Mouse (Mus musculus) regulatory T cell (primary cell): ENCODE results near the gene Kank2.

Source experiments
- in situ Hi-C: fragments of 300-600 bp; cut with MboI, MseI; formaldehyde crosslinking; loops from one replicate; pipeline ENCODE4 v1.15.1; 2025; ENCODE audit warnings: high pct_unique_total_duplicates

The Kank2 gene

DNA sequence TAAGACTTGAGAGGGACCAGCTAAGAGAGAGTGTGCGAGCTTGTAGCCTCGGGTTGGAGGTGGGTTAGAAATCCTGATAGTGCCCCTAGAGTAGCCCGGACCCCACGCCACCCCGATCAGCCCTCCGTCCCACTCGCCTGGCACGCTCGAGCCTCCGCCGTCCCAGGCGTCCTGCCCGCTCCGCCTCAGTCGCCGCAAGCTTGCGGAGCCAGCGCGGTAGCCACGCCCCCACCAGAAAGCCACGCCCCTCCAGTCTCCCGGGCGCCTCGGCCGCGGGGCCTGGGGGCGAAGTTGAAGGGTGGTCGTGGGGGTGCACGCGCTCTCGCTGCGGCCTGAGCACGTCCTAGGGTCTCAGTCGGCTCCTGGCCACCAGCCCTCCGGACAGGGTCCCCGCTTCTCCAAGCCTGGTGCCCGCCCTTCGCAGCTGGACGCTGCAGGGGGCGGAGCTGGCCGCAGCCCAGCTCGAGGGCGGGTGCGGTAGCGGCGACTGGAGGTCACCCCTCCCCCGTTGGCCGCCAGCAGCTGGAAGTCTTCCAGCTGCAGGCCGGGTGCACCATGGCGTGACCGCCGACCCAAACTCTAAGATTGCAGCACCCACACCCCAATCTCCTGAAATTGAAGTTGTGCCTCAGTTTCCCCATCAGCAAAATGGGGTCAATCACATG, at the start of gene Kank2:
TSS of gene Kank2 (minus strand) at position 400 of the 665 bp plus-strand sequence.
- in situ Hi-C loops = no loop called here

DNA sequence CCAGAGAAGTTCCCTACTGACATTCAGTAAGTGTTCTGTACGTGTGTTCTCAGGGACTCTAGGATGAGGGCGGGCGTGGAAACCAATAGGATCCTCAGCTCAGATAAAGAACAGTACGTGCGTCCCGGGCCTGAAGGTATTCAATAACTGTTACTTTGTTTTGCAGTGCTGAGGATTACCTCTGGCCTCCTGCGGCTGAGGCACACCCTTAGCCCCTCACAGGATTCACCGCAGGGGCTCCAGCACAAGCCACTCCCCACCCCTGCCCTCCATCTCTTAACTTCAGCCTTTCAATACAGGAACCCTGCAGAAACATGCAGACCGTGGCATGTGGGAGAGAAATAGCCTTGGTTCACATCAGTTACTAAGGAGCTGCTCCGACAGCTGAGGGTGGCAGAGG, 49.4 kb upstream of the Kank2 start:
- in situ Hi-C loops = no loop called here

DNA sequence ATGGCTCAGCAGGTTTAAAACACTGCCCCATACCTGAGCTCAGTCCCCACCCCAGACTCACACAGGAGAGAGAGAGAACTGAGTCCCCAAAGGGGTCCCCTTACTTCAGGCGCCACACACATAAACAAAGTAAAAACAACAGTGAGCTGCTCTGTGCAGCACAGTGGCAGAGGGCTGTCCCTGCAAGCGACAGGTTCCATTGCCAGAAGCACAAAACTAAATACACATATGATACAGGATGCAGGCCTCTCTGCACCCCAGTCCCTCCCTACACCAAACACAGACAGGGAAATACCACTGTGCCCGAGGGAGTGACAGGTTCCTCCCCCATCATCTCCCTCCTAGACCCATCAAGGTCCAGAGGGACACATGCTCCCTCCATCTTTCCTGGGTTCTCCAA, 48.9 kb upstream of the Kank2 start:
- in situ Hi-C loops = no loop called here

DNA sequence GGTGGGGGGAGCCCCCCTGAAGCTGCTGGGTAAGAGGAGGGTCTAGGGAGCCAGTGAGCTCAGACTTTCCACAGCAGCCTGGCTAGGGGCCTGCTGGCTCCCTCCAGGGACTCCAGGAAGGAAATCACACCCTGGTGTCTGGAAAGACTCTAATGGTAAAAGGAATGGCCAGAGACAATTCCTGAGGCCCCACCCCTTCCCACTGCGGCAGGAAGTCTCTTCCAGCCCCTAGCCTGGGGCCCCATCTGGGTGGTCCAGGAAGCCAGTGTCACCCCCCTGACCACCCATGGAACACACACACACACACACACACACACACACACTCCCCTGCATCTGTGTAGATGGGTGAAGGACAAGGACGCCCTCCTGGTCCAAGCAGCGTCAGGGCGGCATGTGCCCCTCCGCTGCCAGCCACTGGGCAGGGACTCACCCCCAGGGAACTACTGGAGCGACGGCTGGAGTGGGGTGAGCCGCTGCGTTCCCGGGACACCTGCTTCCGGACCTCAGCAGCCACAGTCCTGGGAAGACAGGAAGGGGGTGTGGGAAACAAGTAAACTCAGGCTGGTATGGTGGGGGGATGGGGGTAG, 48.3 kb upstream of the Kank2 start:
- in situ Hi-C loops = no loop called here

DNA sequence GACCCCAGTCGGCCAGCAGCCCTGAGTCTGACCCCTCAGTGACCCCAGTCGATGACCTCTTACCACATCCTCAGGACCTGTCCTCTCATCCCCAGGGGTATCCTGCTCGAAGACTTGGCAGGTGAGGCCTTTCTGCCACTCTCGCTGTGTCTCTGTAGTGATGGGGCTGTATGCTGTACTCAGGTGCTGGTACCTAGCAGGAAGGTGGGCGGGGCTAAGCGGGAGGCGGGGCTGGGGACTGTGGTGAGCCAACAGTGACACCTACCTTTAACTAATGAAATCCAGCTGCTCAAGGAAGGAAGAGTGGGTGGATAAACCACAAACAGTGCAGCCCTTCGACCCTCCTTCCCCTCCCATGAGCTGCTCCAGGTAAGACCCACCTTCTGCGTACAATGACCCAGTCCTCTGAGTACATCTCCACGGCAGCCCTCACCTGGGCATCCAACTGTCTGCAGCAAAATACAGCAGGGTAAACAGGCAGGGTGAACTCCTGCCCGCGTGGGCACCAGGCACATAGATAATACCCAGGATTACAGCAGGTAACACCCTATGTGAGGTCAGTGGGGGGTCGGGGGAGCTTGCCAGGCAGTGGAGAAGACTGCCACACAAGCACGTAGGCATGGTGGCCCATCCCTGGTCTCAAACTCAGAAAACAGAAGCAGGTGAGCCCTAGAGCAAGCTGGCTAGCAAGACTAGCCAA, 47.0 kb upstream of the Kank2 start:
- in situ Hi-C loops = no loop called here

DNA sequence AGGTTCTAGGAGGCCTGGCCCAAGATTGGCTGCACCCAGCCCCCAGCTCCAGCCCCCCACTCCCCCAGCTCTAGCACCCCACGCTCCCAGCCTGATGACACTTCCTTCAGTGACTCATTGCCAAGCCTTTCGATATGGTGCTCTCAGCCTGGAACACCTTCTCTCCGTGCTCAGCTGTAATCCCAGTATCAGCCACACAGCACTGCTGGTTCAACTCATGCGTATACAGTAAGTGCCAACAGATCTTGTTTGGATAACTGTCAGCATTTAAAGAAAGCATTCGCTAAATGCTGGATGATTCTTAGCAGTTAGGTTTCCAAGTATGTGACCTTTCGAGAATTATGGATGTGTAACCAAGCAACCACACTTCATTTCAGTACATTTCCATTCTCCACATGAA, 44.5 kb upstream of the Kank2 start:
- in situ Hi-C loops = no loop called here

DNA sequence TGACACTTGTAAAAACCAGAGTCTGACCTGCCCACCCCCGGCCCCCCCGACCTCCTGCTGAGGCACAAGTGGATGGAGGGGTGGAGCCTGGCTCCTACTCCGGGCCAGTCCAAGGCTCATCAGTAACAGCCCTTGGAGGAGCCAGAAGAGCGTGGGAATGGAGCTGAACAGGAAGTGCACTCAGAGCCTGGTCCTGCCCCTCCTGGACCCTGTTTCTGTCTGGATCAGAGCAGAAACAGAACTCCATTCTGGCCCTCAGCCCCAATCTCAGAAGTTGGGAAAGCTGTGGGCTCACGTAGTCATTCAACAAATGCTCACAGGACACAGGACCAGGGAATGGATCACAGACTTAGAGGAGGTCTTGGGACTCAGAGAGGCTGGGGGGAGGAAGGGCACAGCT, 43.8 kb upstream of the Kank2 start:
- in situ Hi-C loops = no loop called here

DNA sequence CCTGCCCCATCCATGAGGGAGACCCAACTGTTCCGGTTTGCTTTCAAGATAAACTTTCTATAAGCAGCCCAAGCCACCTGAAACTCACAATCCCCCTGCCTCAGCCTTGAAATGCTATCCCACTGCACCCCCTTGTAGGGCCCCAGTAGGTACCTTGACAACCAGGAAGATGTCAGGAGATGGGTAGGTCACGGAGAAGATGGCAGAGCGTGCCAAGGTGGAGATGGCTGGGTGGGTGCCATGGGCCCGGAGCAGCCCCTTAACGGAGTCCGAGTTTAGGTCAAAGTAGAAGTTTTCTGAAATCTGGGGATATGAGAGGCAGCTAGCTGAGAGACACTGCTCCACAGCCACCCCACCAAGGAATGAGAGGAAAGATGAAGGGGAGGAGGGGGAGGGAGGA, 42.8 kb upstream of the Kank2 start:
- in situ Hi-C loops = no loop called here

DNA sequence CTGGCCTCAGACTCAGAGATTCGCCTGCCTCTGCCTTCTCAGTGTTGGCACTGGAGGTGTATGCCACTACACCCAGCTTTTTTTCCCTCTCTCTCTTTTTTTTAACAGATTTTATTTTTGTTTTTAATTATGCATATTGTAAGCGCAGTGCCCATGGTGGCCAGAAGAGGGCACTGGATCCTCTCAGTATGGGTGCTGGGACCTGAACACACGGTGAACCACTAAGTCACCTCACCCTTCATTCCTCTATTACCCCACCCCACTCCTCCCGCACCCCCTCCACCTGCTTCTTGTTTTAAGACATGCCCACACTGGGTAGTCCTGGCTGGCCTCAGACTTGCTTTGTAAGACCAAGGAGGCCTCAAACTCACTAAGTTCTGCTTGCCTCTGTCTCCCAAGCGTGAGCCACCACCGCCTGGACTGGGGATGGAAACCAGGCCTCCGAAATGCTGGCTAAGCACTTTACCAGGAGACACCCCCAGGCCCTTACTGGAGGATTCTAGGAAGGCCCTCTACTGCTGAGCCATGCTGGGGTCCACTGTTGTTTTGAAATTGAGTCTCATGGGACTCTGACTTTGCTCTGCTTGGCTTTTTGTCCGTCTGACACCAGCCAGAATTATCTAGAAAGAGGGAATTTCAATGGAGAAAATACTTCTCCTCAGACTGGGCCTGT, 41.7 kb upstream of the Kank2 start:
- in situ Hi-C loops = no loop called here

DNA sequence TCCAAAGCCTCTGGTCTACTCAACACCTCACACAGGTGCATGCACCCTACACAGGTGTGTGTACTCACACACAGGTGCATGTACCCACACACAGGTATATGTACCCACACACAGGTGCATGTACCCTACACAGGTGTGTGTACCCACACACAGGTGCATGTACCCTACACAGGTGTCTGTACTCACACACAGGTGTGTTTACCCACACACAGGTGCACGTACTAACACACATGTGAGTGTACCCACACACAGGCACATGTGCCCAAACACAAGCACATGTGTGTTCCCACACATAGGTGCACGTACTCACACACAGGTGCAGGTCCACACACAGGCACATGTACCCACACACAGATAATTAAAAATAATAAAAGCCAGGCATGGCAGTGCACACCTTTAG, 39.1 kb upstream of the Kank2 start:
- in situ Hi-C loops = no loop called here

DNA sequence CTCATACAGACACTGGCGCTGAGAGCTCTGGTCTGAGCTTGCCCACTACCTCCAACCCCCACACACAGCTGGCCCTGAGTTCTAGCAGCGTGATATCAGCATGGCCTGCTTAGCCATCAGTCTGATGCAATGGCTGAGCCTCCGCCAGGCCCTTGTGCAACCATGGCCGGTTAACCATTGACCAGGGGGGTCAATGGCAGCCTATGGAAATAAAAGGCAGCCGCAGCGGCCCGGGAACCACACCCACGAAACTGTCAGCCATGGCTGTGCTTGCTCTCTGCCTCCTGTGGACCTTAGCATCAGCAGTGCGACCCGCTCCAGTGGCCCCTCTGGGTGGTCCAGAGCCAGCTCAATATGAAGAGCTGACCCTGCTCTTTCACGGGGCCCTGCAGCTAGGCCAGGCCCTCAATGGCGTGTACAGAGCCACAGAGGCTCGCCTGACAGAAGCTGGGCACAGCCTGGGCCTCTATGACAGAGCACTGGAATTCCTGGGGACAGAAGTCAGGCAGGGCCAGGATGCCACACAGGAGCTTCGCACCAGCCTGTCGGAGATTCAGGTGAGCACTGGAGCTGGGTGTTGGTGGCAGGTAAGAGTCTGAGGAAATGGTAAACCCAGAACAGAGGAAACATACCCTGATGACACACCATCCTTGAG, 36.8 kb upstream of the Kank2 start, which contains the start of gene Angptl8:
TSS of gene Angptl8 (plus strand) at position 253 of the 655 bp plus-strand sequence.
- in situ Hi-C loops = no loop called here

DNA sequence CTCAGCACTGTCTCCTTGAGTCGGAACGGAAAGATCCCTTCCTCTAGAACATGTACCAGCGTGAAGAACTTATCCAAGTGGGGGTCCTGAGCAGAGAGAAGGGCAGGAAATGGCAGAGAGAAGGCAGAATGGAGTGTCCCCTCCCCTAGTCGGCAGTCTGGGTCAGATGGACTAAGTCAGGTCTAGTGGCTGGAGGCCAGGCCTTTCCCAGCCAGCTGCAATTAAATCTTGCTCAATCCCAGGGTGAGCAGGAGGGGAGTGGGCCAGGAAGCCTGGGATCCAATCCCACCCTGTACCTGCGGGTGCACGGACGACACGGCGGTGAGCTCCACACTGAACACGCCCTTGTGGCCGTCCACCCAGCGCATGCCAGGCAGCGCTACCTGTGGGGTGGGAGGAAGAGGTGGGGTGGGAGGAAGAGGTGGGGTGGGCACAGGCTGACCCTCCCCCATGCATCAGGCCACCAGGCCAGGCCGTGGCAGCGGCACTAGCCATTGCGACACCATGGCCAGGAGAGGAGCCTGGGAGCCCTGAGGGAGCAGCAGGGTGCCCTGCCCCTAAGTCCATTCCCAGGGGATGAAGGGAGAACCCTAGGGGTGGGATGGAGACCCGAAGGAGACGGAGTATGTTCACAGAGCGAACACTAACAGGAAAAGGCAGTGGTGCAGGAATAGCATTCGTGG, 33.2 kb upstream of the Kank2 start:
- in situ Hi-C loops = no loop called here

DNA sequence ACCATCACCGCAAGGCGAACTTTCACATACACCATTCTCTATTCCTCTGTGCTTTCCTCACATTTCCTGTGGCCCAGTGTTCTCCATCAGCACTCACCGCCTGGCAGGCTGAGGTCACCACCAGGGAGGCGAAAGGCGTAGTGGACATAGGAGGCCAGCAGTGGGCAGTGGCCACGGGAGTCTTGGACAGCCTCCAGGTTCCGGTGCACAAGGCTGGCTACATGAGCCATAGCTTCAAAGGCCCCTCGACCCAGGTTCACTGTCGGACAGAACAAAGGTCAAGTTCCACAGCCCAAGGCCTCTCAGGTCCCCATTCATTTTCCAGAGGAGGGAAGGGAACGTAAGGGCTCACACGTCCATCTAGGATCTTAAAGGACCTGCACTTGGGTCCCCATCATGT, 32.4 kb upstream of the Kank2 start:
- in situ Hi-C loops = no loop called here

DNA sequence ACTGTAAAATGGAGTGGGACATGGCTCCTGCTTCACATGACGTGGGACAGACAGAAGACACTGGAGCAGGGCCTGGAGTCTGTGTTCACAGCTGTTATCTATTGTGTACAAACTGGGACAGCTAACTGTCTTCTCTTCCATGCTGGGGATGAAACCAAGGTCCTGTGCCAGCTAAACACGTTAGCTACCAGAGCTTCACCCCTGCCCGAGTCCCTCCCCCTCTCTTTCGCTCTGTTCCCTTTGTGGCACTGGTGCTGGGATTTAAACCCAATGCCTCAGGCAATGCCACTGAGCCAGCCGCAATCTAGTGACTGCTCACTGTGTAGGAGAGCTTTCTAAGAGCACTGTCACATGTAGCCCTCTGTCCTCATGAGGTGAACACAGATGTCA, 31.9 kb upstream of the Kank2 start:
- in situ Hi-C loops = no loop called here

DNA sequence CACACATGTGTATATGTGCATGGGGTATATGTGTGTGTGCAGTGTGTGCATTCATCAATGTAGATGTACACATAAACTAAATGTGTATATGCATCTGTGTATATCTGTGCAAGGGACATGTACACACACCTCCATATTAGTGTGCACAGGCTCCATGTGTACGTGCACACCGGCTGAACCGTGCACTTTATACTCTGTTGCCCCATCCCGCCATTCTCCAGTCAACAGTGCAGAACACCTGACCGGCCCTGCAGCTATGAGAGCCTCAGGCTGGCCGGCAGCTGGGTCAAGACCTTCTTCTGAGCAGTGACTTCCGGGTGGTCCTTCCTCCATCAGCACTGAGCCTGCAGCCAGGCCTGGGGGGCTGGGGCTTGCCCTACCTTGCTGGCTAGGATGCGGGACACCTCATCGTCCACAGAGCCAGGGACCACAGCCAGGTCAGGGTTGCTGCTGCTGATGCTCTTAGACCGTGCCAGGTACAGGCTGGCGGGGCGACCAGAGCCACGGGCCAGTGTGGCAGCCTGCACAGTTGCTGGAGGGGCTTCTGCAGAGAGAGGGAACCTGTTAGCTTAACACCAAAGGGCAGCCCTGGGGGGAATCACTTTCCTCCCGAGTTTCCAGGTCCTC, 31.4 kb upstream of the Kank2 start:
- in situ Hi-C loops = no loop called here

DNA sequence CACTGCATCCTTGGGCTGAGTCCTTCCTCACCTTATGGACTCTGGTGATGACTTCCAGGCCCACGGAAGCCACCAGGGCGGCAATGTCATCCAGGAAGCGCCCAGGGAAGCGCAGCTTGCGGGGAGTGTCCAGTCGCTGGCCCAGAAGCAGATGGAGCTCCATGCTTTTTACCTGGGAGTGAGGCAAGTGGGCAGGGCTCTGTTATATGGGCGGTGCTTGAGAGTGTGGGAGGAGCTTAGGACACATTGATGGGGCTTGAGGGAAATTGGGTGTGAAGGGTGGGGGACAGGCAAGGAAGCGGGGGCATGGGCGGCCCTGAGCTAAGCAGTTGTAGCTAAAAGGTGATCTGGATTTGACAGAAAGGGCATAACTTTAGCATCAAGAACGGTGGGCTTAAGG, 25.8 kb upstream of the Kank2 start:
- in situ Hi-C loops = no loop called here

DNA sequence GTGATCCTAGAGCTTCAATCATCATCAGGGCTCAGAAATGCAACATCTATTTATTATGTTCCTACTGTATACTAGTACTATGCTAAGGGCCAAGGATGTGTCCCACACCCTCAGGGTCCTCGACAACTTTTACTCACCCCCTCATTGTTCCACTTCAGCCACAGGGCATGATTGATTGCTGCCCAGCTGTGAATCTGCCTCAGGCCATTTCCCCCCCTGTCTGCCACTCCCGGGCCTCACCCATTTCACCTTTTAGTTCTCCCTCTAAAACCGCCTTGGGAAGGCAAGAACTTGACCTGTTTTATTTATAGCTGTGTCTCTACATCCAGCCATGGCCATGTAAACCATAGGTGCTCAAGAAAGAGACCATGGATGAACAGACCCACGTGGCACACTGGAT, 25.4 kb upstream of the Kank2 start:
- in situ Hi-C loops = no loop called here

DNA sequence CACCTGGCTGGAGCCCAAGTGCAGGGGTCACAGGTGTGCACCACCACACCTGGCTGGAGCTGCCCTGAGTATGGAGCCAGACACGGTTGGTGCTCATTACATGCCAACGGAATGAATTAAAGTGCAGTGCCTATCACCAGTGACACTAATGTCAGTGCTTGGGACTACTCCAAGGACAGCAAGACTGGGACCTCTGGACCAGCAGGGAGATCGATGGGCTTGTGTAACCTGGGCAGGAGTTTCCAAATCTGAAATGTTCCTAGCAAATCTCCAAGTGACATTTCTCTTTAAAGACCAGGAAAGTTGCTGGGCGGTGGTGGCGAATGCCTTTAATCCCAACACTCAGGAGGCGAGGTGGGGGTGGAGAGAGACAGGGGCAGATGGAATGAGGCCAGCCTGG, 24.1 kb upstream of the Kank2 start:
- in situ Hi-C loops = no loop called here

DNA sequence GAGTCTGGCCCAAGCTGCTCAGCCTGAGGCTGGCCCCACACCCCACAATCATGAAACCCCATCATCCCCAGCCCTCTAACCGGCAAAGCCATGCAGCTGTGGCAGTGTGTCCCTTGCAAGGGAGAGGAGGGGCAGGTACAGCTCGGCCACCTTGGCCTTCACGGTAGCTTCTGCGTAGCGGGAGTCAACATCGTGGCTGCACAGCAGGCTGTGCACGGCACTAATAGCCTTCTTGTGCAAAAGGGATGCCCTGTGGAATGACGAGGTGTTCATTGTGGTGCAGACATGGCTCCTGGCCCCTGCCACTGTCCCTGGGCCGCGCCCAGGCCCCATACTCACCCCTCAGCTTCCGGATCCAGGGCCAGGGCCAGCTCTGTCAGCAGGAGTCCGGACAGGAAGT, 21.6 kb upstream of the Kank2 start:
- in situ Hi-C loops = no loop called here

DNA sequence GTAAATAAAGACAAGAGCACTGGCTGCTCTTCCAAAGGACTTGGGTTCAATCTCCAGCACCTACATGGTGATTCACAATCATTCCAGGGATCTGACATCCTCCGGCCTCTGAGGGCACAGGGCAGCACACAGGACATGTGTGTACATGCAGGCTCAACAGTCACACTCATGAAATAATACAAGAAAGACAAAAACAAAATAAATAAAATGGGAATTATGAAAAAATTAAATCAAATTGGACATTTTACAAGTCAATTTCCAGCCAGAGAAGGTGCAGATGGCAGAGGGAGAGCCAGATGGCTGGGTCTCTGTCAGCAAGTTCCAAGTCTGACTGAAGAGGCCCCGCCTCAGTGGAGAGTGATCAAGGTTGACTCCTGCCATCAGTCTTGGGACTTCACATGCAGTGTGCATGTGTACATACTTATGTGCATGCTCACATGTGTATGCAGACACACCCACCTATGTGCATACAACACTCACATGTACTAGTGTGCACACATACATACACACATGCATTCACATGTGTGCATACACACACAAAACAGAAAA, 20.7 kb upstream of the Kank2 start:
- in situ Hi-C loops = no loop called here

DNA sequence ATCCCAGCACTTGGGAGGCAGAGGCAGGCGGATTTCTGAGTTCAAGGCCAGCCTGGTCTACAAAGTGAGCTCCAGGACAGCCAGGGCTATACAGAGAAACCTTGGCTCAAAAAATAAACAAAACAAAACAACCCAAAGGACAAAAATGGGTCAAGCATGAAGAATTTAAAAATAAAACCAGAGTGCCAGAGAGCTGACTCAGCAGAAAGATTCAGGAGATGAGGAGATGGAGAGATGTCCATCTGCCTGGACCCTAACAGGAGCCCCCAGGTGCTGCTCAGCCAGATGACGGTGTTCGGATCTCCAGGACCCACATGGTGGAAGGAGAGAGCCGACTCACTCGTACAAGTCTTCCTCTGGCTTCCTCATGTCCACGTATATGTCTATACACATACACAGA, 20.0 kb upstream of the Kank2 start:
- in situ Hi-C loops = no loop called here
